Mouse (Mus musculus) hindlimb bud, embryonic 11.5 days (tissue): Measurements from ENCODE around the gene 1700109H08Rik.
"Not testable (repeated sequence)": the region's sequence is repeated elsewhere in the genome, so short reads cannot be mapped to it uniquely, and the experiment has no call there.

Source experiments
- DNase-seq: peaks from one replicate; pipeline ENCODE4 v3.0.0-alpha.2; 2012; ENCODE audit warnings: low read depth, low spot score; ENCODE audit errors: extremely low spot score

Gene 1700109H08Rik

DNA sequence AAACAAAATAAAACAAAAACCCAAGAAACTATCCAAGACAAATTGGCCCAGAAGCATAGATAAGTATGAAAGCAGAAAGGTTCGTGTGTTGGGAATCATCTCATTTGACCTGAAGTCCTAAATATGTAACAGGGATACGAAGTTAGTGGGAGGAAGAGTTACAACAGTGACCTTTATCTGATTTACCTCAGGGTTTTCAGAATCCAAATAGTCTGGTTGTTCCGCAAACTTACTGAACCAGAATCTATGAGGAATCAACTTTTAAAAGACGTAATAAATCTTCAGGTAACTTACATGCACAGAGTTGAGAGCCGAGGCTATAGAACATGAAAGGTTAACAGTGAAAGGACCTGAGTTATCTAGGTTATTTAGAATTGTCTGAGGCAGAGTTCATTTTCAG, 27.4 kb downstream of the 1700109H08Rik start:
- DNase-seq, result no peak

DNA sequence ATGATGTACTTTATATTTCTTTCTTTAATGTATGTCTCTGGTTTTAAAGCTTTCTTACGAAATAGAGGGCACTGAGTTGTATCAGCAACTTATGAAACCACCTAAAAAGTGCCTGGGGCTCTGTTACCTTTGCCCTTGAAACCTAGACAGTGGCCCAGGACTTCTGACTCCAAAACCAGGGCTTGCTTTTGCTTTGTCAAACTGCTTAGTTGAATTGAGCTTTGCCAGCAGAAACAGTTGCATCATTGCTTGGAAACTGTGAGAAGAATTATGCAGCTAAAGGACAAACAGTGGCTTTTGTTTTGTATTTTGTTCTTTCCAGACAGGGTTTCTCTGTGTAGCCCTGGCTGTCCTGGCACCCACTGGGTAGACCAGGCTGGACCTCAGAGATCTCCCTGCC, 28.9 kb downstream of the 1700109H08Rik start:
- DNase-seq, result no peak

DNA sequence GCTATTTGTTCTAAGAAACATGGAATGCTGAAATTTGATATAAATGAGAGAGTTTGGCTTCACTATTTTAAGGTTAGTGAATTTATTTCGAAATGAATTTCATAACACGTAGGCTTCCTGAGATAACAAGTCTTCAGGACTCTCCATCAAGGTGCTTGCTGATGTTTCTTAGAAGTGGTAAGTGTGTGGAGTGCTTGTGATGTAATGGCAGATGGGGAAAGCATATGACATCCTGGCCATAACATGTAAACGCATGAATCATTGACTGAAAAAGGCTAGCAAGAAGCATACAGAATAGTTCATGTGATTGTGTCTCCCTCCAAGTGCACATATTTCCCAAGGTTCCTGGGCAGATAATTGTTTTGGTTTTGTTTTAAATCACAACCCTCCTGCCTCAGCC, 29.4 kb downstream of the 1700109H08Rik start:
- DNase-seq, result no peak

DNA sequence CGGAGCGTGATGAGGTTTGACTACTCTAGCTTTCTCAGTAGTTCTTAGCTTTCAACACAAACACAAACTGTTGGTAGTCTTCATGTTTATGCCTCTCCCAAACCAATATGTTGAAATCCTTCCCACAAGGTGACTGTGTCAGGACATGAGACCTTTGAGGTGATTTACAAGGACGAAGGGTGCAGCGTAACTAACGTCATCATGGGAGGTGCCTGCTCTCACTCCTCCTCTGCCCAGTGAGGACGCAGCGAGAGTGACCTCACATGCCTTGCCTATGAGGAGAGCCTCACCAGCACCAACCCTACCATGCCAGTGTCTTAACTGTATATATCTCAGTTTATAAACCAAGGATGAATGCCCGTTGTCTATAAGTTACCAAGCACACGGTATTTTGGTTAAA, 35.7 kb downstream of the 1700109H08Rik start:
- no peak for DNase-seq

DNA sequence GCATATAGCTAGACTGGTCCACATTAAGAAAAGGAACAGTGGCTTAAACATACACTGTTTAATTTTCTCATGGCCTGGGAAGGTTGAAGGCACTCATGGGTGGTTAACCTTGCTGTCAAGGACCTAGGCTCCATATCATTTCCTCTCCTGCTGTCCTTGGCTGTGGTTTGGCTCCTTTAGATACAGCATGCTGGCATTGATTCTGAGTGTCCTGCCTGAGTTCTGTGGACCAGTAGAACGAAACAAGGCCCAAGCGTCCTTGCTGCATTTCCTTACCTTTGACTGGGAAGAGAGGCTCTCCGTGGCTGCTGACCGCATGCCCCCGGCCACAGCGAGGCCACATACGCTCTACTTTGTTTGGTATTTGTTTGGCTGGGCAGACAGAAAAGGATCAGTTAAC, 37.9 kb downstream of the 1700109H08Rik start:
- no peak for DNase-seq

DNA sequence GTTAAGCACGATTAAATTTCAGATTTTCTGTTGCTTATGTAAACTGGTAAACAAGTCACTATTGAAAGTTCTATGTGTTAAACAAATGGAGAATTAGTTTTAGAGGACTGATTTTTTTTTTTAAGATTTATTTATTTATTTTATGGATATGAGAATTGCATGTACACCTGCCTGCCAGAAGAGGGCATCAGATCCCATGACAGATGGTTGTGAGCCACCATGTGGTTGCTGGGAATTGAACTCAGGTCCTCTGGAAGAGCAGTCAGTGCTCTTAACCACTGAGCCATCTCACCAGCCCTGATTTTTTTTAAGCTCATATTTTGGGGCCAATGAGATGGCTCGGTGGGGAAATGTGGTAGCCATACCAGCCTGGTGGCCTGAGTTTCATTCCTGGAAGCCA, 40.5 kb downstream of the 1700109H08Rik start:
- not testable (repeated sequence) for DNase-seq

DNA sequence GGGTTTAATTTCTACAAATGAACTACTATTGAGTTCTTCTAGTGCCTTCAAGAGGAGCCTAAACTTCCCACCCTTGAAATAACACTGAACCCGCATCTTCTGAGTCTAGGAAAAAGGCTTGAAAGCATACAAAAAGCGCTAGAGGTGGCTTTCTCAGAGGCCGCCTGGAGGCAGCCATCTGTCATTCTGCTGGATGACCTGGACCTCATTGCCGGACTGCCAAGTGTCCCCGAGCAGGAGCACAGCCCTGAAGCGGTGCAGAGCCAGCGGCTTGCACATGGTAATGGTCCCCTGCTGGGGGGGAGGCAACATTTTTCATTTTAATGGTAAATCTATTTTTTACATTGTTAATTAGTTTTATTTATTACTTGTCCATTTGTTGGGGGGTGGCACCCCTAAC, 49.1 kb downstream of the 1700109H08Rik start:
- no peak for DNase-seq

DNA sequence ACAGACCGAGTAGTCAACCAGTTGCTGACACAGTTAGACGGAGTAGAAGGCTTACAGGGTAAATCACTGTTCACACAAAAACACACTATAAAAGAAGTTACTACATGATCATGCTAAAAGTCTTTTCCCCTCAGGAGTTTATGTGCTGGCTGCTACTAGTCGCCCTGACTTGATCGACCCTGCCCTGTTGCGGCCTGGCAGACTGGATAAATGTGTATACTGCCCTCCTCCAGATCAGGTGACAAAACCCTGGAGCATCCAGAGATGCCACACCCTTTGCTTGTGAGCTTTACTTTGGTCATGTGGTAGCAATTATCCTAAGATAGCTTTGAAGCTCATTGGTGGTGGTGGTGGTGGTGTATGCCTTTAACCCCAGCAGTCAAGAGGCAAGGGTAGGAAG, 58.7 kb downstream of the 1700109H08Rik start:
- no peak for DNase-seq

DNA sequence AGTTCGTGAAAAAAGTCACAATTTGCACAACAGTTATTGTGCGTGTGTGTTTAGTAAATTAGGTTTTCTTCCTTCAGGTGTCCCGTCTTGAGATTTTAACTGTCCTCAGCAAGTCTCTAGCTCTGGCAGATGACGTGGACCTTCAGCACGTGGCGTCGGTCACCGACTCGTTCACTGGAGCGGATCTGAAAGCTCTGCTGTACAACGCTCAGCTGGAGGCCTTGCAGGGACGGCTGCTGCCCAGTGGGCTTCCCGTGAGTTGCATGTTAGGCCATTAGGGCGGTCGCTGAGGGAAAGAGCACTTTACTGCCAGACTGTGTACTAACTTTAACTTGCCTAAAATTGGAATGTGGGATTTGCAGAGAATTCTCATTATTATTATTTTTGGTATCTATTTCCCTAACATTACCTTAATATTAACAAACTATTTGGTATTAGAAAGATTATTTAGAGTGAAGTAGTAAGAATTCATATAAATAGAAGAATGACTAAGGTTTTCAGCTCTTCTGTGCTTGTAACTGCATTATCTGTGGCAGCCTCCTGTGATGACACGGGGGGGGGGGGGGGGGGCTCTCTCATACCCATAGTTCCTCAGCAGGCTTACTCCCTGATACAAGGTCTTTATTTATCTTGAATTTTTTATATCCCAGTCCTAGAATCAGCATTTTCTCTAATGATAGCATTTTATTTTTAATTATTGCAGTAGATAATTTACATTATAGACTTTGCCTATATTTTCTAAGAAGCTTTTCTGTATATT, 60.3 kb downstream of the 1700109H08Rik start:
- DNase-seq, result no peak

DNA sequence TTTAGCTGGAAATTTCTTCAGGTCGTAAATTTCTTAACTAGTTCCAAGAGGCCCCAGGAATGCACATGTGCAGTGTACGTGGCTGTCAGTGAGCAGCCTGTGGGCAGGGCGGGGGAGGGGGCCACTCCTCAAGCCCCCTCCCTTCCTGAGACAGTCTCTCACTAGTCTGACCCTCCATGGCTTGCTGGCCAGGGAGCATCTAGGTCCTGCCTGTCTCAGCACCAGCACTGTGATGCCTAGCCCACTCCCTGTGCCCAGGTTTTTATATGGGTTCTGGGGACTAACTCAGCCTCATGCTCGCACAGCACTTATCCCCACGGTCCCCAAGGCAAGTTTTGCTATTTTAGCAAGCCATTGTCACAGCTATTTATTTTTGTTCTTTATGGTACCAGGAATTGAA, 60.9 kb downstream of the 1700109H08Rik start:
- DNase-seq, result no peak

DNA sequence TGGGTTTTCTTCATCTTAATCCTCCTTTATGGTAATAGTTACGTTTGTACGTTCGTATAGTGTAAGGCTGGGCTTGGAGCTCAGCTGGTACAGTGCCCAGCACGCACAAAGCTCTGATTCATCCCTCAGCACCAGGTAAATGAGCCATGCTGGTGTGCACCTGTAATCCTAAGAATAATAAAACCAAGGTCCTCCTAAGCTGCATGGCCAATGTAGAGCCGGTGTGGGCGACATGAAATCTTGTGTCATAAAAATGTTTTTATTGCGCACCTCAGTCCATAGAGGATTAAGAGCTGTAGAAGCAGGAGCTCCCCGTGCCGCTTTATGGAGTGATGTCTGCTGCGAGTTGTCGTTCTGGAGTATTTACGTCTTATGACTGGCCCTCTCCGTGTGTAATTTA, 61.9 kb downstream of the 1700109H08Rik start:
- DNase-seq, result no peak

DNA sequence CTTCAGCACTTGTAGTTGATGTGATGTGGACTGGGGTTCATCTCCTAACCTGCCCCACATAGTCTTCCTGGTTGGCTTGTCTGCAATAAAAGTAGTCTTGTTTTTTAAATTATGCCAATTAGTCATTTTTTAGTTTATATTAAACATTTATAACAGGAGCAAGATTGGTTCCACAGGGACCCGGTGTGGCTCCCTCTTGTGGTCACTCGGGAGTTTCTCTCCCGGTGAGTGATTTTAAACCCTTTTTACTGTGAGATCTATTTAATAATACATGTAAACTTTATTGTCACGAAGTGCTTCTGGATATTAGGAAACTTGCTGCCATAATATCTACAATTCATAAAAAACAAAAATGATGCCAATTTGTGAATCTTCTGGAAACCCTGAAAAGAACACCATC, 62.6 kb downstream of the 1700109H08Rik start:
- DNase-seq, result no peak
